Mouse (Mus musculus) activated CD4-positive, CD25-positive, alpha-beta regulatory T cell (primary cell): ENCODE results near the gene Olfr877. TPM values are rescaled to one million over a fixed set of nuclear protein-coding genes. Genes with fewer than 3 reads are reported as not detected.

Experiments used
- polyA plus RNA-seq, 2 experiments: library from polyadenylated mRNA; unstranded; fragments of 100-300 nt; shearing (Covaris generic); gene quantifications; one replicate each; pipeline ENCODE4 v1.2.1; 2017

The Olfr877 gene
- under 1 TPM in 1 of 2 experiments, not detected in 1; 0.16 TPM for polyA plus RNA-seq

DNA sequence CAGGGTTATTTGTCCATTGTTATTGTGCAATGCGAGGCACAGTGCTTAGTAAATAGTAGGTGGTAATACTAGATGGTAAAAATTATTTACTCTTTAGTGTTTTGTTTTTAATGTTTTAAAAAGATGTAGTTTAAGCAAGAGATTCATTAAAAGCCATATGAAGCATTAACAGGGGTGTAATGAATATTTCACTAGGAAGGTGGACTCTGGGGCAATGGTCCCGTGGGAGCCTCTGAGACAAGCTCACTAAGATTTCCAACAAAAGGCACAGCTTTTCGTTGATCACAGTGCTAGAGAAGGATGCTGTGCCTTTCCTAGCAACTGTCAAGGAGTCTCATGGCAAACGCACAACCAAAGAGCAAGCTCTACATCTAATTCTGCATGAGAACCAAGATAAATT lies at the start of gene Olfr877:
Gene Olfr877, plus strand, starts transcription at position 301 of the 400 bp plus-strand sequence.

DNA sequence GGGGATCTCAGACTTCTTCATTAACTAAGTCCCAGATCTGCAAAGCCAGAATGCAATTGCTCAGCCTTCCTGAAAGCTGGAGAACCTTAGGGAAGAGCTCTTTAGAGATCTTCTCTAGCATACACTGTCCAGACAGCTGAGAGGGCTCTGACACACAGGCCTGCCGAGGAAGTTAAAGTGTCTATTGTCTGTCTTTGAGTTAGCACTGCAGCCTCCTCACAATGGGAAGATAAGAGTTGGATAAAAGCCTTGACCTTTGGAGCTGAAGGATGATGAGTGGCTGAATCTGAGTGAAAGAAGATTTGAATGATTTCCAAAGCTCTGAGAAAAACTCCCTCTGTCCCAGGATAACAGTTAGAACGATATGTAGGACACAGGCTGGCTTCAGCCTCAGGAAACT lies 42.6 kb downstream of the Olfr877 start, which contains the start of gene Olfr145:
Gene Olfr145, plus strand, starts transcription at position 64 of the 400 bp plus-strand sequence.

Other genes starting within 250 kb of the Olfr877 start
- gene Spa17, start 240.5 kb upstream of the Olfr877 start, polyA plus RNA-seq = 1 to 10 TPM in 1 of 2 experiments, under 1 TPM in 1; 0.55 to 1.2 TPM
- gene Tbrg1, start 197.0 kb upstream of the Olfr877 start, polyA plus RNA-seq = 100 to 1,000 TPM; 145 to 146 TPM
- not detected for gene Panx3, start 185.0 kb upstream of the Olfr877 start, polyA plus RNA-seq
- gene Olfr160, start 138.0 kb upstream of the Olfr877 start, polyA plus RNA-seq = under 1 TPM; 0.23 to 0.60 TPM
- under 1 TPM in 1 of 2 experiments, not detected in 1; 0.18 TPM for gene Olfr874, start 109.2 kb upstream of the Olfr877 start, polyA plus RNA-seq
- gene Olfr875, start 82.4 kb upstream of the Olfr877 start, polyA plus RNA-seq = under 1 TPM in 1 of 2 experiments, not detected in 1; 0.10 TPM
- gene Olfr876, start 51.2 kb upstream of the Olfr877 start, polyA plus RNA-seq = under 1 TPM; 0.07 to 0.32 TPM
- gene Olfr145, start 42.5 kb downstream of the Olfr877 start, polyA plus RNA-seq = not detected
- under 1 TPM in 1 of 2 experiments, not detected in 1; 0.12 TPM for gene Olfr878, start 63.6 kb downstream of the Olfr877 start, polyA plus RNA-seq
- gene Olfr881, start 137.6 kb downstream of the Olfr877 start, polyA plus RNA-seq = under 1 TPM in 1 of 2 experiments, not detected in 1; 0.26 TPM
- not detected for gene Olfr883, start 171.5 kb downstream of the Olfr877 start, polyA plus RNA-seq
- gene Olfr884, start 192.3 kb downstream of the Olfr877 start, polyA plus RNA-seq = not detected
- not detected for gene Olfr885, start 207.1 kb downstream of the Olfr877 start, polyA plus RNA-seq
- under 1 TPM in 1 of 2 experiments, not detected in 1; 0.34 TPM for gene Olfr887, start 229.8 kb downstream of the Olfr877 start, polyA plus RNA-seq